Comparison of ENCODE assay signal across 36 mouse cellular contexts in genomic region chr13:25023129-25023528, GRCm38 (mm10). TPM values are rescaled to one million over a fixed set of nuclear protein-coding genes. Genes with fewer than 3 reads are reported as not detected.
"Had no signal": no experiment of that assay in that cellular context is flagged by ENCODE, and none has a peak within 500 bp of the region (broad histone marks: within the 10 kb centered on the region; RNA-seq: fewer than 3 reads in every experiment).

No protein-coding gene starts in this region.

- H3K9ac ChIP-seq: limb, embryonic 12.5 days; limb, embryonic 13.5 days; limb, embryonic 15.5 days; liver, embryonic 12.5 days; liver, embryonic 13.5 days; liver, embryonic 14.5 days; liver, embryonic 15.5 days; liver, postnatal 0 days; lung, embryonic 14.5 days; lung, embryonic 15.5 days; midbrain, embryonic 12.5 days; midbrain, embryonic 13.5 days; midbrain, embryonic 15.5 days; neural tube, embryonic 12.5 days had no signal

- DNase-seq: left cerebral cortex, postnatal 4 days; liver; liver, embryonic 13.5 days; liver, postnatal 0 days; lung, adult 18-20 months; lung, adult 2 months; lung, embryonic 14.5 days; lung, postnatal 10 days; lung, postnatal 14 days; lung, postnatal 36 days; lung, postnatal 4 days; midbrain, embryonic 14.5 days had no signal

- H3K36me3 ChIP-seq: limb, embryonic 10.5 days; limb, embryonic 12.5 days; limb, embryonic 15.5 days; lung, embryonic 15.5 days; midbrain, embryonic 12.5 days; midbrain, embryonic 13.5 days; midbrain, embryonic 15.5 days had no signal

- ATAC-seq: liver, embryonic 12.5 days; liver, postnatal 0 days; lung, postnatal 0 days; midbrain, embryonic 13.5 days; midbrain, embryonic 15.5 days; midbrain, embryonic 16.5 days had no signal

- H3K27ac ChIP-seq: limb, embryonic 10.5 days; limb, embryonic 12.5 days; limb, embryonic 13.5 days; limb, embryonic 15.5 days; liver, embryonic 12.5 days; liver, embryonic 13.5 days; liver, embryonic 14.5 days; liver, embryonic 15.5 days; lung, embryonic 15.5 days; macrophage; midbrain, embryonic 10.5 days; midbrain, embryonic 12.5 days; midbrain, embryonic 13.5 days; midbrain, embryonic 15.5 days; neural tube, embryonic 12.5 days had no signal

- H3K27me3 ChIP-seq: limb, embryonic 12.5 days; limb, embryonic 15.5 days; liver, embryonic 12.5 days; liver, embryonic 13.5 days; liver, embryonic 15.5 days; lung, embryonic 15.5 days; midbrain, embryonic 13.5 days; midbrain, embryonic 15.5 days; neural tube, embryonic 12.5 days had no signal

- H3K9me3 ChIP-seq: limb, embryonic 10.5 days; limb, embryonic 12.5 days; limb, embryonic 13.5 days; limb, embryonic 15.5 days; liver, embryonic 12.5 days; liver, embryonic 13.5 days; liver, embryonic 15.5 days; lung, embryonic 15.5 days; megakaryocyte, embryonic 14.5 days; midbrain, embryonic 10.5 days; midbrain, embryonic 12.5 days; midbrain, embryonic 13.5 days; midbrain, embryonic 15.5 days; neural tube, embryonic 12.5 days had no signal

- H3K4me3 ChIP-seq: limb, embryonic 10.5 days; limb, embryonic 12.5 days; limb, embryonic 13.5 days; limb, embryonic 15.5 days; liver, embryonic 12.5 days; liver, embryonic 13.5 days; liver, embryonic 15.5 days; lung, embryonic 15.5 days; megakaryocyte, embryonic 14.5 days; midbrain, embryonic 10.5 days; midbrain, embryonic 12.5 days; midbrain, embryonic 13.5 days; midbrain, embryonic 15.5 days; myocyte; neural tube, embryonic 12.5 days had no signal

- H3K4me2 ChIP-seq: limb, embryonic 12.5 days; limb, embryonic 13.5 days; limb, embryonic 15.5 days; liver, embryonic 11.5 days; liver, embryonic 12.5 days; liver, embryonic 13.5 days; liver, embryonic 15.5 days; lung, embryonic 14.5 days; lung, embryonic 15.5 days; midbrain, embryonic 11.5 days; midbrain, embryonic 12.5 days; midbrain, embryonic 13.5 days; midbrain, embryonic 15.5 days; neural tube, embryonic 12.5 days had no signal

RNA-seq across cellular contexts. Expression of gene Dcdc2a, which starts 32.7 kb away (rescaled TPM):
- total RNA-seq: megakaryocyte progenitor cell, adult 5-6 weeks; megakaryocyte, adult 5-6 weeks; megakaryocyte-erythroid progenitor cell, adult 5-6 weeks; monocyte, adult 5-6 weeks had no signal
- polyA plus RNA-seq: macrophage had no signal
